Mouse (Mus musculus): ENCODE results near the gene Cnot8. TPM values are rescaled to one million over a fixed set of nuclear protein-coding genes. Genes with fewer than 3 reads are reported as not detected.
A peak's percentile ranks its signal among the peaks of the same experiment; 100 is the strongest.

Cnot8 gene
- polyA plus RNA-seq, 1 experiment from 2014 or later, result 93.5 TPM

DNA sequence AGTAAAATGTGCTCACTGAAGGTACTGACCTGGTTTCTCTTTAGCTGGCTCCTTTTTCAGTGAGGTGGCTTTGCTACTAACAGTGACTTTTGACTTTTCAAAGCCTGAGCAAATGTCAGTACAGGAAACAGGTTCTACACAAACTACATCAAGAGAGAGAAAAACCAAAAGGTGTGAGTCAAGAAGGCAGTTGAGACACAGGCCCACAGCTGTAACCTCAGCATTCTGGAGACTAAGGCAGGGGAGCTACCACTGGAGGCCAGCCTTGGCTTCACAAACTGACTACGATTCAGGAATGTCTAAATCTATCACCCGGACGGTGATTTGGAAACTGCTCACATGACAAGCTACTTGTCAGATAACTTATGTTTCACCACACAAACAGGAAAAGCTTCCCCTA is 35.5 kb downstream of the Cnot8 start:
- Histone ChIP-seq H3K9ac (replicated peaks; ENCODE audit: low read length) (no peak overlapping the region), H3K36me3 (ENCODE audit: insufficient read depth, low read length) (peaks cover 70% of the 10 kb centered on the region), H3K4me2 (replicated peaks; ENCODE audit: low read depth, low read length) (no peak overlapping the region), H3K27ac (ENCODE audit: low read length) (no peak overlapping the region), H3K9me3 (ENCODE audit: low read length) (no peaks in the 10 kb centered on the region), H3K27me3 (ENCODE audit: insufficient read depth, low read length) (no peaks in the 10 kb centered on the region), H3K4me1 (ENCODE audit: insufficient read depth, low read length) (no peaks in the 10 kb centered on the region), H3K4me3 (ENCODE audit: low read length) (no peak overlapping the region)
- ATAC-seq (ENCODE audit: low FRiP score, low TSS enrichment), result no peak
- 78% methylated on average over 3 of the region's 3 CpGs for WGBS

DNA sequence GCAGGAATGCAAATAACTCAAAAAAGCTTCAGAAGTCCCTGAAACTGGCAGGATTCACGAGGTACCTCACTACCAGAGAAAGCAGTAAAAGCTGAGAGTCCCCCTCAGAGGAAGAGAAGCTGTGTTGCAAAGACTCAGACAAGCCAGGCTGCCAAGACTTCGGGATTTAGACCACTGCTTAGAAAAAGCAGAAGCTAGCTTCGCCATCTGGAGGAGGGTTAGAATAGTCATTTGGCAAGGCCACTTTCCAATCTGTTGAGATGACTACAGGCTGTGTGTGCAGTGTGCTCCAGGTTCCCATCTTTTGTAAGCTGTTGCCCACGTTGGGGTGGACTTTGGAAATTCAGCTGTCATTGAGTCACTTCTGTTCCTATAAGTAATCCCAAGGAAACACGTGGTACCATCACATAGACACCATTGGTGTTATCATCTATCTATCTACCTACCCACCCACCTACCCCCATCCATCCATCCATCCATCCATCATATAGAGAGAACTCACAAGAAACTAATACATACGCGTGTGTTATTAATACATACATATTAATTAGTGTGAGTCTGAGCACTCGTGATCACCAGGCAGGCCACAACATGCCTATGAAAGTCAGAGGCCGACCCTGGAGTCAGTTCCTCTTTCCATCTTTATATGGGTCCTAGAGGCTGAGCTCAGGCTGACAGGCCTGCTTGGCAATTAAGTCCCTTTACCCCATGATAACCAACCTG is 39.9 kb downstream of the Cnot8 start:
- no peak overlapping the region for H3K9ac ChIP-seq (replicated peaks; ENCODE audit: low read length)
- no peak overlapping the region for H3K27ac ChIP-seq (ENCODE audit: low read length)
- H3K4me3 ChIP-seq (ENCODE audit: low read length), result no peak overlapping the region
- no peak overlapping the region for H3K4me2 ChIP-seq (replicated peaks; ENCODE audit: low read depth, low read length)
- WGBS, result 89% methylated on average over 9 of the region's 9 CpGs
- peaks cover 69% of the 10 kb centered on the region for H3K36me3 ChIP-seq (ENCODE audit: insufficient read depth, low read length)
- H3K27me3 ChIP-seq (ENCODE audit: insufficient read depth, low read length), result no peaks in the 10 kb centered on the region
- no peaks in the 10 kb centered on the region for H3K4me1 ChIP-seq (ENCODE audit: insufficient read depth, low read length)
- H3K9me3 ChIP-seq (ENCODE audit: low read length), result no peaks in the 10 kb centered on the region
- no peak for ATAC-seq (ENCODE audit: low FRiP score, low TSS enrichment)

DNA sequence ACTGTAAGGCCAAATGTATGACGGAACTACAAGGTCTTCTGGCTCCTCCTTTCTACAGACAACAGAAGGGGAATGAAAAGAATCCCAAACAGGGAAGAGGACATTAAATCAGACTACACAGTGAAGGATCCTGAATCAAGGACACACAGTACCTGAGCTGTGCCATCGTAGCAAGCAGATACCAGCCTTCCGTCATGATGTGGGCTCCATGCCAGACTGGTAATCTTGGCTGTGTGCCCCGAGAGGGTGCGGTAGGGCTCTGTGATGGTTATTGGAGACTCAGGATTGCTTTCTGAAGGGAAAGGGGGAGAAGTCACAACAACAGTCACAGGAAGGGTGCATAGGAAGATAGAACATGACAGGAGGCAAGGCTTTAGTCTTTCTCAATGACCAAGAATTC is 42.3 kb downstream of the Cnot8 start:
- WGBS, result 94% methylated on average over 5 of the region's 5 CpGs
- Histone ChIP-seq H3K9ac (replicated peaks; ENCODE audit: low read length) (no peak overlapping the region), H3K4me2 (replicated peaks; ENCODE audit: low read depth, low read length) (no peak overlapping the region), H3K4me3 (ENCODE audit: low read length) (no peak overlapping the region), H3K27ac (ENCODE audit: low read length) (no peak overlapping the region), H3K27me3 (ENCODE audit: insufficient read depth, low read length) (no peaks in the 10 kb centered on the region), H3K4me1 (ENCODE audit: insufficient read depth, low read length) (no peaks in the 10 kb centered on the region), H3K36me3 (ENCODE audit: insufficient read depth, low read length) (peaks cover 67% of the 10 kb centered on the region), H3K9me3 (ENCODE audit: low read length) (no peaks in the 10 kb centered on the region)
- ATAC-seq (ENCODE audit: low FRiP score, low TSS enrichment), result no peak

DNA sequence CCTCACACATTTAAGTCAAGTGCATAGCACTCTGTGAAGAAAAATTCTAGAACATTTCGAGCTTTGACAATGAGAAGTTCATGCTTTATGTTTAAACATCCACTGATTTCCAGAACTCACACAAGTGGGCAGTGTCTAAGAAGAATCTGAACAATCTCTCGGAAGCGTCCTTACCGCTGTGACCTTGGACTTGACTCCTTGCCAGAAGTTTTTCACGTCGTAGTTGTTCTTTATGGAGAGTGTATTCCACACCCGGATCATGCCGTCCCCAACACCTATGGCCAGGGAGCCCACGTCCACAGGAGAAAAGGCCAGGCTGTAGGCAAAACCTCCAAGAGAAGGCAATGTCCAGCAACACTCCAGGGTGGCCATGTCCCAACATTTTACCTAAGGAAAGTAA is 51.5 kb downstream of the Cnot8 start:
- no peaks in the 10 kb centered on the region for H3K27me3 ChIP-seq (ENCODE audit: insufficient read depth, low read length)
- WGBS, result 90% methylated on average over 9 of the region's 9 CpGs
- H3K9ac ChIP-seq (replicated peaks; ENCODE audit: low read length), result no peak overlapping the region
- no peaks in the 10 kb centered on the region for H3K4me1 ChIP-seq (ENCODE audit: insufficient read depth, low read length)
- no peaks in the 10 kb centered on the region for H3K9me3 ChIP-seq (ENCODE audit: low read length)
- H3K4me2 ChIP-seq (replicated peaks; ENCODE audit: low read depth, low read length), result no peak overlapping the region
- H3K4me3 ChIP-seq (ENCODE audit: low read length), result no peak overlapping the region
- peaks cover 34% of the 10 kb centered on the region for H3K36me3 ChIP-seq (ENCODE audit: insufficient read depth, low read length)
- no peak overlapping the region for H3K27ac ChIP-seq (ENCODE audit: low read length)
- ATAC-seq (ENCODE audit: low FRiP score, low TSS enrichment), result no peak

DNA sequence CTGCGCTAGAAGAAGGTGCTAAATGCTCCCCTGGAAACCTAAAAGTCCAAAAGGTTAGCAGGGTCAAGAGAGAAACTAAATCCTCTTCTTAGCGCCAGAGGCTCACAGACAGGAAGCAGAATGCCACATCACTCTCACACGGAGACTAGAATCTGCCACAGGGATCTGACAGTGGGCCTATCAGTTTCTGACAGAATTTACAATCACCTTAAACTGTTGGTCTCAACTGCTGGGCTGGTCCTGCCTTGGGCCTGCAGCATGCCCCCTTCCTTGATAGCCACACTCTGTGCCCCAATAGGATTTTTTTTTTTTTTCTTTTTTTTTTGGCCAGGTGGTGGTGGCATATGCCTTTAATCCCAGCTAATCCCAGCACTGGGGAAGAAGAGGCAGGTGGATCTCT is 52.9 kb downstream of the Cnot8 start:
- WGBS, result 68% methylated on average over 3 of the region's 3 CpGs
- Histone ChIP-seq H3K4me1 (ENCODE audit: insufficient read depth, low read length) (no peaks in the 10 kb centered on the region), H3K9ac (replicated peaks; ENCODE audit: low read length) (no peak overlapping the region), H3K36me3 (ENCODE audit: insufficient read depth, low read length) (peaks cover 39% of the 10 kb centered on the region), H3K27me3 (ENCODE audit: insufficient read depth, low read length) (no peaks in the 10 kb centered on the region), H3K9me3 (ENCODE audit: low read length) (no peaks in the 10 kb centered on the region), H3K4me3 (ENCODE audit: low read length) (no peak overlapping the region), H3K4me2 (replicated peaks; ENCODE audit: low read depth, low read length) (no peak overlapping the region), H3K27ac (ENCODE audit: low read length) (no peak overlapping the region)
- ATAC-seq (ENCODE audit: low FRiP score, low TSS enrichment), result no peak

DNA sequence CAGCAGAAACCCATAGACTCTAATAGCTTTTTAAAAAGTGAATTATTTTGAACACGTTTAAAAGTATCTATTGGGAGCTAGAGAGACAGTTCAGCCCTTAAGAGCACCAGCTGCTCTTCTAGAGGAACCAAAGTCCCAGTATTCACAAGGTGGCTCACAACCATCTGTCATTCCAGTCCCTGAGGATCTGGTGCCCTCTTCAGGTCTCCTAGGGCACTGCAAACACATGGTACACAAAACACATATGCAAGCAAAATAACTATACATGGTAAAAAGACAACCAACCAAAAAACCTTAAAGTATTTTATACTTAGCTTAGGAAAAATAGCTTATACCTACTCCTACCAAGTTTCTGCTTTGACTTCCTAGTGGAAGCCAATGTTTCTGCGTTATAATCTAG is 61.1 kb downstream of the Cnot8 start:
- Histone ChIP-seq H3K4me3 (ENCODE audit: low read length) (no peak overlapping the region), H3K4me1 (ENCODE audit: insufficient read depth, low read length) (peaks cover 6% of the 10 kb centered on the region; the same call in 1 of the 2 replicates), H3K27ac (ENCODE audit: low read length) (no peak overlapping the region), H3K4me2 (replicated peaks; ENCODE audit: low read depth, low read length) (no peak overlapping the region), H3K9me3 (ENCODE audit: low read length) (no peaks in the 10 kb centered on the region; the same call in 1 of the 2 replicates), H3K36me3 (ENCODE audit: insufficient read depth, low read length) (peaks cover 45% of the 10 kb centered on the region), H3K9ac (replicated peaks; ENCODE audit: low read length) (no peak overlapping the region), H3K27me3 (ENCODE audit: insufficient read depth, low read length) (no peaks in the 10 kb centered on the region)
- 94% methylated on average over 2 of the region's 2 CpGs for WGBS
- ATAC-seq (ENCODE audit: low FRiP score, low TSS enrichment), result no peak

DNA sequence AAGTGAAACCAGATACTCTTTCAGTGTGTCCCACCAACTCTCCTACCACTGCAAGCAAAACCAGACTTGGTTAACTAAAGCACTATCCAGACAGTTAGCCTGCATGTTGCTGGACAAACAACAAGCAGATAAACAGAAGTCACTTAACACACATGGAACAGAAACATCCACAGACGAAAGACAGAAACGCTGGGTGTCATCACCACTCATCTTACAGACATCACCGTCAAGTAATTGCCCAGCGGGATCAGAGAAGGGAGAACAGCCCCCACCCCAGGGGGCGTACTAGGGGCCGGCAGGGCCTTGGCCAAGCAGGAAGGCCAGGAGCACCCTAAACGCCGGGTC is 63.8 kb downstream of the Cnot8 start:
- under 1% methylated on average over 8 of the region's 8 CpGs for WGBS
- H3K27me3 ChIP-seq (ENCODE audit: insufficient read depth, low read length), result no peaks in the 10 kb centered on the region
- H3K4me2 ChIP-seq (replicated peaks; ENCODE audit: low read depth, low read length), result peak overlapping the region; percentile 62
- 0 out of 2 replicates have a peak, but pooled peaks have one; percentile 3 for ATAC-seq (ENCODE audit: low FRiP score, low TSS enrichment)
- peak overlapping the region; percentile 75; the same call in 1 of the 2 replicates for H3K27ac ChIP-seq (ENCODE audit: low read length)
- peaks cover 29% of the 10 kb centered on the region for H3K36me3 ChIP-seq (ENCODE audit: insufficient read depth, low read length)
- H3K4me3 ChIP-seq (ENCODE audit: low read length), result peak overlapping the region; percentile 90
- H3K4me1 ChIP-seq (ENCODE audit: insufficient read depth, low read length), result peaks cover 20% of the 10 kb centered on the region
- peak overlapping the region; percentile 84 for H3K9ac ChIP-seq (replicated peaks; ENCODE audit: low read length)
- H3K9me3 ChIP-seq (ENCODE audit: low read length), result no peaks in the 10 kb centered on the region; the same call in 1 of the 2 replicates

Other genes starting within 250 kb of the Cnot8 start
- gene Larp1, start 95.1 kb upstream of the Cnot8 start, polyA plus RNA-seq (2015; fragmentation: Nextera tagmentation; extraction: Ambion mirVana), result 18.3 and 19.1 TPM in 2 replicates
- not detected in 2 replicates for gene Gm12248, start 11.0 kb upstream of the Cnot8 start, polyA plus RNA-seq (2015; fragmentation: Nextera tagmentation; extraction: Ambion mirVana)
- 22.5 and 24.0 TPM in 2 replicates for gene Gemin5, start 64.4 kb downstream of the Cnot8 start, polyA plus RNA-seq (2015; fragmentation: Nextera tagmentation; extraction: Ambion mirVana)
- 132 and 138 TPM in 2 replicates for gene Mrpl22, start 67.5 kb downstream of the Cnot8 start, polyA plus RNA-seq (2015; fragmentation: Nextera tagmentation; extraction: Ambion mirVana)
- gene Igtp, start 95.4 kb downstream of the Cnot8 start, polyA plus RNA-seq (2015; fragmentation: Nextera tagmentation; extraction: Ambion mirVana), result 4.5 and 4.8 TPM in 2 replicates
- gene Irgm2, start 95.5 kb downstream of the Cnot8 start, polyA plus RNA-seq (2015; fragmentation: Nextera tagmentation; extraction: Ambion mirVana), result 2.6 and 2.7 TPM in 2 replicates
- not detected in 2 replicates for gene 4930438A08Rik, start 170.6 kb downstream of the Cnot8 start, polyA plus RNA-seq (2015; fragmentation: Nextera tagmentation; extraction: Ambion mirVana)
- 30.1 and 33.3 TPM in 2 replicates for gene Zfp692, start 202.9 kb downstream of the Cnot8 start, polyA plus RNA-seq (2015; fragmentation: Nextera tagmentation; extraction: Ambion mirVana)
- gene Zfp672, start 226.2 kb downstream of the Cnot8 start, polyA plus RNA-seq (2015; fragmentation: Nextera tagmentation; extraction: Ambion mirVana), result 40.9 and 43.8 TPM in 2 replicates
- 41.2 and 41.8 TPM in 2 replicates for gene Sh3bp5l, start 226.6 kb downstream of the Cnot8 start, polyA plus RNA-seq (2015; fragmentation: Nextera tagmentation; extraction: Ambion mirVana)